Mouse (Mus musculus): ENCODE results near the gene Lef1.

Gene Lef1

DNA sequence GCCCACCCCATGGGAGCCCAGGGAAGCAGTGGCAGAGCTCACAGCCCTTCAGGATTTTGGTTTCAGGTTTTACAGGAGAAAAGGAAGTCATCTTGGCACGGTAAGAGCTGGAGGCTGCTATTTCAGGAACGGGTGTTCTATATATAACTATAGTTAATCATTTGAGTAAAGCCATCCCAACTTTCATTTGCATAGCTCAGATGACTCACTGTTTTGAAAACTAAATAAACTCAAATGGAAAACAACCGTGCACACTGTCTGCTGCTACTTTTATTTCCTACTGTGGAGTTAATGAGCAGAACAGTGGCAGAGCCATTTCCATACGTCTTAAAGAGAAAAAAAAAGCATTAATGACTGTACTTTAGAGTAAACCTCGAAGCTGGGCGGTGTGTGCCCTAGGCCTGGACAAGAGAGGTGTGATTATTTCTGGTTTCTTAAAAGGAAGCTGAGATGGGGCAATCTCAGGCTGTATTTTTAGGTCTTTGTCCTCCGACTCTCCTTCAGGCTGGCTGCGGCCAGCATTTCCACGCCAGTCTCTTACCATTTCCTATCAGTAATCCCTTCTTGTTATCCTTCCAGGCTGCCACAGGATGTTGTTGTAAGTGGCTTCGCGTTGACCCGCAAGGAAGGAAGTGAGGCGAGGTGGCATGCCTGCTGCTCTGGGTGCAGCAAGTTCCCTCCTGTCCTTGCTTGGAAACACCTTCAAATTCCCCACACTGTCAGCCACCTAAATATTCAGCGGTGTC lies 29.2 kb downstream of the Lef1 start:
- in situ Hi-C loops (cut with MboI) = no loop called here

DNA sequence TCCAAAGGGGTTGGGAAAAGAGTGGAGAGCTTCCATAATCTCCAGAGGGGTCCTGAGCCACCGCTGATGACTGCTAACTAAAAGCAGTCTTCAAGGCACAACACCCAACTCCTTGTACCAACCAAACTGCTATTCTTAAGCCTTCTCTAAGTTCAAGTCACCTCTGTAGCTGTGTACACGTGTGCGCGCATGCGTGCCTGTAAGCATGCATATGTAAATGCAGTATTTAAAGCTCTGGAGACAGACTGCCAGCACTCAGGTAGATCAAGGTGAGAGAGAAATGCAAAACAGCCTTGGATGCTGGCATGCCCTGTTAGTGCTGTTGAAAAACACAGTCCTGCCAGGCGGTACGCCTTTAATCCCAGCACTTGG lies 29.8 kb downstream of the Lef1 start:
- in situ Hi-C loops (cut with MboI) = no loop called here

DNA sequence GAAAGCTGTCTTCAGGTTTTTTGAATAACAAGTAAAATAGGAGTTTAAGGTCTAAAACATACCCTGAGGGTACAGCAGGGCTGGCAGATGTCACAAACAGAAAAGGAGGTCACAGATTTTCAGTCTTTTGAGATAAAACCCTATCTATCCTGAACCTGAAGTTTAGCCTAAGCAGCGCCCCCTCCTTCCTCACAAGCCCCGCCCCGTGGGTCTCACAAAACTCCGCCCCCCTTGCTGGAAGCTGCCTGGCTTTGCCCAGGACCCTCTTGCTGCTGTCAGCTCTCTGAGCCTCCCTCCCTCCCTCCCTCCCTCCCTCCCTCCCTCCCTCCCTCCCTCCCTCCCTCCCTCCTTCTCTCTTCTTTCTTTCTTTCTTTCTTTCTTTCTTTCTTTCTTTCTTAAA lies 31.3 kb downstream of the Lef1 start:
- in situ Hi-C loops (cut with MboI) = no loop called here

DNA sequence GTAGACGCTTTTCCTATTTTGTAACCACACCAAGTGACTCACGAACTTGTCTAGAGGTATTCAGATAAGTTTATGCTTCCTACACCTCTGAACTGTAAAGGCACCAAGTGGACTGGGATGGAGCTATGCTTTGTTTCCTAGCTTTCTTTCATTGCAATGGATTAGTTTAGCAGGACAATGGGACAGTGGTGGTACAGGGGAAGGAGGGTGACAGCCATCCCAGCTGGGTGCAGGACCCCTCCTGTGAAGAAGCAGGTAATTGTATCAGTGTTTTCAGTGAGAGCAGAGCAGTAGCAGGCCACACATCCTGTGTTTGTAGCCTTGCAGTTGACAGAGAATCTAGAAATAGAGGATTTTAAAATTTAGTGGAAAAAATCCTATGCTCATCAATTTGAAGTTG lies 34.0 kb downstream of the Lef1 start:
- in situ Hi-C loops (cut with MboI) = no loop called here

DNA sequence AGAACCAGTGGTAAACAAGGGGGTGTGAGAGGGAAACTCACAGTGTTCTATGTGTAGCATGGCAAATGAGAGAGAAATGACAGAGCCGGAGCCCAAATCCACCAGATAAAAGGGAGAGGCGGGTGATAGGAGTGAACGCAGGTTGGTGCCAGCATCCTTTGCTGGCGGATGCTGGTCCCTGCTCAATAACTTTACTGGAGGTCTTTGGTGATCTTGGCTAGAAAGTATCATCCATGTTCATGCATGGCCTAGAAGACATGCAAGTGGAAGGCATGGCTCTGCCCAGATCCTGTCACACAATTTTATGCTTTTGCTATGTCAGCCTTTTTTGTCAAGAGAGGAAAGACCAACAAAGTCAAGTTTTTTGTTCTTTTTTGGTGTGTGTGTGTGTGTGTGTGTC lies 42.6 kb downstream of the Lef1 start:
- in situ Hi-C loops (cut with MboI) = no loop called here

DNA sequence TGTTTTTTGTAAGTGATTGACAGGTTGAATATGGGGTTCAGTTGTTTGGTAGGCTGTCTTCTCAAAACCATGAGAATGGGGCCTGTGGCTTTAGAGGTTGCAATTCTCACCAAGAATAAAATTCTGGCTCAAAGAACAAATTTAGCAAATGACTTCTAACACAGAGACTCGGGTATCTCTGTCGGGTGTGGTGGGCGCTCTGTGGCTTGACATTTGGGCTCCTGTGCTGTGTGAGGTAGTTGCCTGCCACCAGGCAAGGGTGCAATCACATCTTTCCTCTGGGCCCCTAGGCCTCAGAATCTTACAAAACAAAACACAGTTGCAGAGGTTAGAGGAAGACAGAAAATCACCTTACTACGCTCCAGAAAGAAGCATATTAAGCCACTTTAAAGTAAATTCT lies 43.6 kb downstream of the Lef1 start:
- in situ Hi-C loops (cut with MboI) = no loop called here

DNA sequence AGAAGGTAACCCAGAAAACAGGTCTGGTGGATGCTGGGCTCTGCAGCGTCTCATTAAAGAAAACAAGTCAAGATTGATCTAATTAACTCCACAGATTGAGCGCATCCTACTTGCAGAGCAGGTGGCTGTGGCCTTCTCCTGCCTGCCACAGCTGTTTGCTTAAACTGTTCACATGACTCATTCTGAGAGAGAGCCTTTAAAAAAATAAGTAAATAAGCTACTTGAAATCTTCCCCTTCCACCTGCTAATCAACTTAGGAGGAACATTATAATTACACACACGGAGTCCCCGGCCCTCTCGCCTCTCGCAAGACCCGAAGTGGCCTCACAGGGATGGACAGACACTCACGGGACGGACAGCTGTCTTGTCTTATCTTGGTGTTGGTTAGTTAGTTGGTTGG lies 44.3 kb downstream of the Lef1 start:
- in situ Hi-C loops (cut with MboI) = no loop called here

DNA sequence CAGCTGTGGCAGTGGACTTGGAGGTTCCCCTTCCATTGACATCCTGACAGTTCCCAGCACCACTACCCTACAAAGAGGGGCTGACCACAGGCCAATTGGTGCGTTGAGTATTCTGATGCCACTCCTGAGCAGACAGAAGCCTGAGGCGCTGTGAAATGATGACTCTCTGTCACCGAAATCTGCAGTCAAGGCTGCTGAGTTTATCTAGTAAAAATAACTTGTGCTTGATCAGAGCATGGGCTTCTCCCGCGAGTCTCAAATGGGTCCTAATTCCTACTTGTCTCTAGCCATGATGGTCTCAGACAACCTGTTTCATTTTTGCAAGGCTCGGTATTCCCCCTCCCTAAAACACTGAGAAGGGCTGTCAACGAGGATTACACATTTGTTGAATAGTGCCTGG lies 44.8 kb downstream of the Lef1 start:
- in situ Hi-C loops (cut with MboI) = no loop called here

DNA sequence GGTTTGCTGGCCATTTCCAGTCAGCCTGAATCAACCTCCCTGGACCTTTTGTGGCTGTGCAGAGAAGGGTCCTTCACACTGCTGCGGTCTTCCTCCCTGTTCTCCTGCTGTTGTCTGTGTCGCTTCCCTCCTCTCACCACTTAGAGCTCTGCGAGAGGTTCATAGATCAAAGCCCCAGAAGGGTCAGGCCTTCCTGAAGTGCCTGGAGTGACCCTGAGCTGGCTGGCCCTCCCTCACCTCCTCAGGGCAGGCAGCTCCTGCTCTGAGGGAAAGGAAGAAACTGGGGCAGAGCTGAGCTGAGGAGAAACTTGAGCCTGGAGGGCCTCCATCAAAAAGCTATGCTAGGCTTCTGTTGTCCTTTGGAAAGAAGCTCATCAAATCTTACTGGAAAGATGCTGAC lies 45.4 kb downstream of the Lef1 start:
- in situ Hi-C loops (cut with MboI) = no loop called here

DNA sequence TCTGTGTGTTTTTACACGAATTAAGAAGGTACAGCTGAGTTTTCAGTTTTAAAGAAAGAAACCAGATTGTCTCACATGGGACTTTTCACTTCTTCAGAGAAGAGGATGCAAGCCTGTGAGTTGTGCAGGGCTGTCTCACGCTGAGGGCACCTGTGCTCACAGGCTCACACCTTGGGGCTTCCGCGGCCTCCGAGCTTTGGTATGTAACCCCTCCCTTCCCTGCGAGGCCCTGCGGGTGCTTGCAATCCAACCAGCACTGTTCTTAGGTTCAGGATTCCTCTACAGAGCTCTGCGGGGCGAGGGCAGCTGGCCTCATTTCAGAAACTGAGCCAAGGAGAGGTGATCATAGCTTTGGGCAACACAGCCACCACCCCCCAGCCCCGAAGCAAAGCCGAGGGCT lies 46.1 kb downstream of the Lef1 start:
- in situ Hi-C loops (cut with MboI) = no loop called here

DNA sequence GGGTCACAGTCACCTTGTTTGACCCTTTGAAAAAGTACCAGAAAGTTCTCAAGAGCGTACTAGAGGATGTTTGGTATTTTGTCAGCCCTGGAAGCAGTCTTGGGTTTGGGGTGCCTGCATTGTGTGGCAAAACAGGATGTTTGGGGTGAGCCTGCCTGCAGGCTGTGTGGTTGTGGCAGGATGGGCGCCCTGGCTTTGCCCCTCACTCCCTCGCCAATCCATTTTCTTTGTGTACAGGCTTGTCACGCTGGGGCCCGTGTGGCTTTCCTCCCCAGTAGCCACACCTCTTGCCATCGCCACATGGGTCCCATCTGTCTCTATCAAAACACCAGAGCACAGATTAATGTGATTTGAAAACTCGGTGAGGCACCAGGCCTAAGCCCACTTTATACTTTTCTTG lies 47.2 kb downstream of the Lef1 start:
- in situ Hi-C loops (cut with MboI) = no loop called here

DNA sequence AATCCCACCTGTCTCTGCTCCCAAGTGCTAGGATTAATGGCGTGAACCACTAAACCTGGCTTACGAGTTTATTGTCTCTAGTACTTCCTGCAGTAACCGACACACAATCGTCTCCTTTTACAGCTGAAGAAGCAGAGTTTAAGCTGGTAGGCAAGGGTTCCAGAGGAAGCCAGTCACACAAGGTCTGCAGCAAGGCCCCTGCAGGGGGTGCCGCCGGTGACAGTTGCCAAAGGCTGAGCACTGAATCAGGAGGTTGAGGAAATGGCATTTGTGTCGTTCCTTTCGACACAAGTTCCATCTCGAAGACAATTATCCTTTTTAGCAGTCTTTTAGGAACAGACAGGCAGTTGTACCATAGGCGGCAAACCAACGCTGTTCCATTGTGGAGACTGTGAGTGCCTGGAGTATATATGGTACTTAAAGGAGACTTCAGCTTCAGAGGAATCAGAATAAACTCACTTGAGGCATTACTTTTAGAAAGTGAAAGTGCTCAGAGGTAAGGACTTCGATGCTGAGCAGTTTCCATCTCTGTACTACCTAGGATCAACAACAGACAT lies 49.0 kb downstream of the Lef1 start:
- in situ Hi-C loops (cut with MboI) = no loop called here

DNA sequence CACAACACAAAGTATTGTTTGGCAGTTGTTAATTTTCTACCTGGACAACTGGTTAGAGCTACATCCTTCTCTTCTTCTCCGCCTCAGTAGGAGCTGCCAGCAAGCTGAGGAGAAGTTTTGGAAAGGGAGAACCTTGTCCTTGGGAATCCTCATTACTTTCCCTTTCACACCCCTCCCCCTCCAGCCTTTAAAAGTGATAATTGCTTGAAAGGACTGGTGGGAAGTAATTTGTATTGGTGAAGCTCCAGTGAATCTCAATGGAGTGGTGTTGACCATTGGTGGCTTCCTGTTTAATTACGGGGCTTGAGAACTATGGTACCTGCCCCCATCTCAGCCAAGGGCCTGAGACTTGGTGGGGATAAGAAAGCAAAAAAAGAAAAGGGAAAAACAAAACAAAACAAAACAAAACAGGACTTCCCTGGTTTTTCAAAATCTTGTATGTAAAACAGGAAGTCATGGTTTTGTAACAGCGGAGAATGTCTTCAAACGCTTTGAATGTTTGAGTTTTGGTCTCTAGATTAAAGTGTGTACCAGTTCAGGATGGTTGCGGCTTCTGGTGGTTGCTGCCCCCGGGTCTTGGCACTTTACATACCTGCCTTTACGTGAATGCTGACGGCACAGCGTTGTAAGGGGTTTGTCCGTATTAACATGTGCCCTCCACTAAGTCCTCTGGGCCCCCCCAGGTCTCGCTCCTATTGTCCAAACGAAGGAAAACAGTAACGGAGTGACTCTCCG lies 49.8 kb downstream of the Lef1 start:
- in situ Hi-C loops (cut with MboI) = no loop called here

DNA sequence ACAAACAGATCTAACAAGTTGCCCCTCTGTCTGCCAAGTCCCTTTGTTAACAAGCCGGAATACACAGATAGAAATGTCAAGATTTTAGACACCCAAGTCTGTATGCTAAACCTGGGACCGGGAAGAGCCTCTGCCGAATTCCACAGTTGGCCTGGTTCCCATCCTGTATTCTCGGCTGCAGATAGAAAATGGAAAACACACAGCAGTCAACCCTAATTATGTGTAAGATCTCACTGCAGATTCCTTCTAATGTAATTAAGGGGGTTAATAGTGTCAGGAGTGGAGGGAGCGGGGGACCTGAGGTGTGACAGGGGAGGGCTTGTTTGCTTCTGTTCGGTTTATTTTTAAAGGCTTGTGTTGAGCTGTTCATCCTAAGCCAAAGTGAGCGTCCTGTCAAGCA lies 50.6 kb downstream of the Lef1 start:
- in situ Hi-C loops (cut with MboI) = no loop called here

DNA sequence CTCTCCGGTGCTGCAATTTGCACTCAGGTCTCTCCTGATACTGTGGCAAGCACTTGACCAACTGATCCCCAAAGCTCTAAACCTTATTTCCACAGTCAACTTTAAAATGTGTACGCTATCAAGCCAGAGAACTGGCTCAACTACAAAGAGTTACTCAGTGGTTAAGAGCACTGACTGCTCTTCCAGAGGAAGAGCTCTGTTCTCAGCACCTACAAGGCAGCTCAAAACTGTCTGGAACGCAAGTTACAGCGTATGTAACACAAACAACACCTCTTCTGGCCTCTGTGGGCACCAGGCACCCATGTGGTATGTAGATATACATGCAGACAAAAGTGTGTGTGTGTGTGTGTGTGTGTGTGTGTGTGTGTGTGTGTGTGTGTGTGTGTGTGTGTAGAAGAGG lies 57.5 kb downstream of the Lef1 start:
- in situ Hi-C loops (cut with MboI) = no loop called here

DNA sequence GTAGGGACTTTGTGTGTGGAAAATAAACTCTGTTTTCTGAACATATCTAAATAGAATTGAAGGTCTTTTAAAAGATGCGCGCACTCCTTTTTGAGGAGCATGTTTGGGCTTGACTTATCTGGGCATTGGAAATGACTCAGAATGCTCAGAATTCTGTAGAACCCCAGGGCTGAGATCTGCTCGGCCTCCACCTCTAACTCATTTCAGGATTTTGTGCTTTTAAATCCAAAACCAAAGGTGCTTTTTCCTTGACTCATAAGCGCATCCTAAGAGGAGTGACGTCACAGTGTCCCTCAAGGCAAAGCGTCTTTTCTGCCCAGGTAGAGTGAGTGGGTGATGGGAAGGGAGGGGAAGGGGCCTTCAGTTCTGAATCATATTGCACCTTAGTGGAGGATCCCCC lies 58.9 kb downstream of the Lef1 start:
- in situ Hi-C loops (cut with MboI) = no loop called here

DNA sequence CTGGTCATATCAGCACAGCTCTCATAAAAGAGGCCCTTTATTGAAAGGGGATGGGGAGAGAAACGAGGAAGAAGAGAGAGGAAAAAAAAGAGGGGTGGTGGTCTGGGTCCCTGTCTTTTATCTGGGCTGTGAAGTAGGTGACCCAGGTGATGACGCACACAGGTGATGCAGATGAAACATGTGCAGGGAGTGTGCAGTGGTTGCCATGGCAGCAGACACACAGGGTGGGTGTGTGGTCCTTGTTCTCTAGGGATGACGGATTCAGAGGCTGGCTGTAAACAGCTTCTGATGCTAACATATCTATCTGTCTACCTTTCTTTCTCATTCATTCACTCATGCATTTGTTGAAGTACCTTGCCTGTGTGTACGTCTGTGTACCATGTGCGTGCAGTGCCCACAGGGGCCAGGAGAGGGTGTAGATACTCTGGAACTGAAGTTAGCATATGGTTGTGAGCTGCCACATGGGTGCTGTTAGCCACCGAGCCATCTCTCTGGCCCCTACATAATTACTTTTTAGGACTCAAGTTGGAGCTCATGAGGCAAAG lies 59.9 kb downstream of the Lef1 start:
- in situ Hi-C loops (cut with MboI) = no loop called here

DNA sequence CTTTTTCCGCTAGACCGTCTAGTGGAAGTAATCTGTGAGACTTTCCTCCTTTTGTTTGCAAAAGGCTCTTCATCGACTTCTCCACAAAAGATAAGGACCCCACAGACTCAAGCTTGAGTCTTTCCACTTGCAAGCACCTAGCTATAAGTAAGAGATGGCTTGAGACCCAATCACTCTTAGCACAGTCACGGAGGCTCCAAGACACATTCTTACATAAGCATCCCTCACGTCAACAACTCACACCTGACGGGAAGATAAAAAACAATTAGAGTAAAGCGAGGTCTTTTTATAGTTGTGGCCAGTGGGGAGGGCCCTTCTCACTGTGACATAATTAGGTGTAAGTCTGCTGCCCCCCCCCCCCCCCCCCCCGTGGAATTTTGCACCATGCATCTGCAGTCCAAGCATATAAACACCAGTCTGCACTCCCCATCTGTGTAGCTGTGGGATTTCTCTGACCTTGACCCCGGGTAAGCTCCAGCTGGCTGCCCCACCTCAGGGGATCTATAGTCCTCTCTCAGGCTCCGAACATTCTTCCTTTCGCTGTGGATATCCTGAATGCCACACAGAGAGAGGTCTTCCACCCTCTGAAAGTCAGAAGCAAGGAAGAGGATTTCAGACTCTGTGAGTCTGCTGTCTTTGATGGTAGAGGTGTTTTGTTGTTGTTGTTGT lies 61.2 kb downstream of the Lef1 start:
- in situ Hi-C loops (cut with MboI) = no loop called here

DNA sequence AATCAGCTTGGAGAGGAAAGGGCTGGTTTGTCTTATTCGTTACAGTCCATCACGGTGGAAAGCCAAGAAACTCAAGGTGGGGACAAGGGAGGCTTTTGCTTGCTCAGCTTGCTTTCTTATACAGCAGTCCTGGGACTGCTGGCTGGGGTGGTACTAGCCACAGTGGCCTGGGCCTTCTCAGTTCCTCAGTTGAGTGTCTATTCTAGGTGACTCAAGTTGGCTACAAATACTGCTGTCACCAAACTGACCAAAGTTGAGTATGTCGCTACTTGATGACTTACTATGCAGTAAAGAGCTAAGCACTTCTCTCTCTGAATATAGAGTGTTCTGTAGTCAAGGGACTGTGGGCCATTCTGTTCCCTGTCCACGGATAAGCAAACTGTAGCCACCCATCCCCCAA lies 62.0 kb downstream of the Lef1 start:
- in situ Hi-C loops (cut with MboI) = no loop called here

DNA sequence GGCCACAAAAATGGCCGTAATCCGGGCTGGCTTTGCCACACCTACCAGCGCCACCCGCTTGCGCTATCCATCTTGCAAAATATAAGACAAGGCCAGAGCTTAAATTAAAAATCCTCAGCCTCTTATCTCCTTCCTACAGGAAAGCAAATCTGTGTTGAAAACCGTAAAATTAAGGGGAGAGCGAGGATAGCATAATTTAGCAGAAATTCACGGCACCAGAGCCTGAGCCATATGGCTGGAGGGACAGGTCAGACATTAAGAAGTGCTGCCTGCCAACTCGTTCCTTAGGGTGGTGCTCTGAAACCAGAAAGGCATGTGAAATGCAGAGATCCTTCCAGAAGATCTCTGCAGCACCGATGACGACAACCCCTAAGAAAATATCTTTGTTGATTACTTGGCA lies 70.7 kb downstream of the Lef1 start:
- in situ Hi-C loops (cut with MboI) = no loop called here

DNA sequence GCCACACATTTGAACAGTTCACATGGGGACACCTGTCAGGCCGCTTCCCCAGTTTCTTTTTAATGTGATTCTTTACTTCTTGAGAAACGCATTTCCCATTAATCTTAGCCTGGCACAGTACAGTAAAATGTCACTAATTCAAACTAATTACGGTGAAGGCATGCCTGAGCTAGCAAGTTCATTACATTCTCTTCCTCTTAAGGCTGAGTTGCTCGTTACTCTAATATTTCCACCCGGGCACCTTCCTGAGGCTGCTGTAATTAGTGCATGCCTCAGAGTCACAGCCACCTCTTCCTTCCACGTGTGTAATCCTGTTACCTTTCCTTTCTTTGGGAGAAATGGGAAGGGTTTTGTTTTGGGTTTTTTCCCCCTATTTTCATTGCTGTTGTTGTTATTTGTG lies 71.9 kb downstream of the Lef1 start:
- in situ Hi-C loops (cut with MboI) = no loop called here

DNA sequence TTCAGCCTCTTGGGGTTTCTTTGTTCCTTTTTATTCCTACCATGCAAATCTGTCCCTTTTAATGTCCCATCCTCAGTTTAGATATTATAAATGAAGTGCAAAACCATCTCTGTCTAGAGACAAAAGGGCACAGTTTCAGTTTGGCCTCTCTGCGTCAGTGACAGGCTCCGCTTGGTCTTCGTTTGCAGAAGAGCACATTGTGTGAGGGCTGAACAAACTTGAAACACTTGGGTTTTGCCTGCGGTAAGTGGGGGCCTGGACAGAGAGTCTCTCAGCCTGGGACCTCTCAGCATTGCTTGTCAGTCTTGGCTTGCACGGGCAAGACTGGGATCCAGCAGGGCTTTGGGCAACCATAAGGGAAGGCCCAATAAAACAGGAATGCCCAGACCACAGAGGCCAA lies 75.9 kb downstream of the Lef1 start:
- in situ Hi-C loops (cut with MboI) = no loop called here

DNA sequence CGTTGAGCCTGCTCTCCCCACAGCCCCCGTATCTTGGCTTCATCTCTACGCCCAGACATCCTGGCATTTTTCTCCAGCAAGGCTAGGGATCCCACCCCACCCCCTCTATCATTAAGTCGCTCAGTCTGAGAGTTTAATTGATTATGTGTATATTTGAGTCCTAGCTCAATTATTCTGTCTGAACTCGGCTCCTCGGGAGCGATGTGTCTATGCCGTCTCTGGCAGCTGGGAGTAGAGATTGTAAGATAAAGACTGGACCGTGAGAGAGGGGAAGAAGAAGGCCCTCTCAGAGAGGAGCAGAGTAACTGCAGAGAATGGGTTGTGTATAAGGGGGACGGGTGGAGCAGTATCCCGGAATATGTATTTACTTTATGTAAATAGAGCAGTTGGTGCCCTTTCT lies 80.0 kb downstream of the Lef1 start:
- in situ Hi-C loops (cut with MboI) = no loop called here

All from mature B cell (primary cell).